Mouse (Mus musculus) cerebellum, postnatal 25 days (tissue): ENCODE measurements around the gene Nin.
A peak's percentile ranks its signal among the peaks of the same experiment; 100 is the strongest.

ENCODE experiments used
- DNase-seq, 2 experiments: peaks; one replicate each; pipeline ENCODE4 v3.0.0; 2021; ENCODE audit warnings: mixed read lengths in 2 of 2

The Nin gene

GRCm38 (mm10) chr12:70113351-70113750 lies at the start of gene Nin:
TSS of gene Nin (minus strand) at chr12:70113717.
- no peak for DNase-seq

DNA sequence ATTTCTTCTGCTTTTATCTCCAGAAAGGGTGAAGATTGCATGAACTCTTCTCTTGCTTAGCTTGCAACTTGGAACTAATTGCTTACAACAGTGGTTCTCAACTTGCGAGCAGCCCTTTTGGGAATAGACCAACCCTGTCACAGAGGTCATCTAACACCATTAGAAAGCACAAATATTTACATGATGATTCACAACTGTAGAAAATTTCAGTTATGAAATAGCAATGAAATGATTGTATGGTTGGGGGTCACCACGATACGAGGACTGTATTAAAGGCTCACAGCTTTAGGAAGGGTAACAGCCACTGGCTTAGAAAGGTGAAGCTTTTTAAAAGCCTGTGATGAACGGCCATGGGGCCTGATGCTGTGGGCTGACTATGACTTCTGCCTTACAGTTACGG lies 47.5 kb upstream of the Nin start:
- no peak for DNase-seq

DNA sequence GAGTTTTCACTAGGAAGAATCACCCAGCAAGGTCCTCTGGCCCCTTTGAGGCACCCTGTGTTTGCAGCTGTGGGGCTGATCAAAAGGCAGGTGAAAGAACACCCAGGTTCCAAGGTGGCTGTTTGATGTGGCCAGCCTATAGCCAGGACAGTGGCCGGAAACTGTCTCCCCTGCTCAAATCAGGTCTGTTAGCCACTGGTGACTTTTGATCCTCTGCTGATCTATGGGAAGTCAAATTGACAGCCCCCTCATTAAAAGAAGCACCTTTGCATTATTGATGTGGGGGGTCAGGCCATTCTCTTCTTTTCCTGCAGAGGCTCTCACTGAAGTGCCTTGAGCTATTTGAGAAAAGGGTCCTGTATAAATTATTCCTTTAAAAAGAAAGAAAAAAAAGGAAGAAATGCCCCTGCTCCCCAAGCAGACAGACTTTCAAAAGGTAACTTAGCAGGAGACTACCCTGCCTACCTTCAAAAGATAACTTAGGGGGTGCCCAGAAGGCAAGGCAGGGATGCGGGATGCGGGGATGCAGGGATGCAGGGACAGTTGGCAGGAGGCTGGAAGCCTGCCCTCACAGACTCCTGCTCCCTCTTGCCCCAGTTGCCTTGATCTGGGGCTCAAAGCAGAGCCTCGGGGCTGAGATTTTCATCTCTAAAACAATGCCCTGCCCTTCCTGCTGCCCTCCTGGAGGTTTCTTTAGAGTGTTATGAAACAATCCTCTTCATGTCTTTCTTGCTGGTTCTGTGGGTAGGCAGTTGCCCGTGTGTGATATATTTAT lies 44.0 kb upstream of the Nin start:
- no peak for DNase-seq

DNA sequence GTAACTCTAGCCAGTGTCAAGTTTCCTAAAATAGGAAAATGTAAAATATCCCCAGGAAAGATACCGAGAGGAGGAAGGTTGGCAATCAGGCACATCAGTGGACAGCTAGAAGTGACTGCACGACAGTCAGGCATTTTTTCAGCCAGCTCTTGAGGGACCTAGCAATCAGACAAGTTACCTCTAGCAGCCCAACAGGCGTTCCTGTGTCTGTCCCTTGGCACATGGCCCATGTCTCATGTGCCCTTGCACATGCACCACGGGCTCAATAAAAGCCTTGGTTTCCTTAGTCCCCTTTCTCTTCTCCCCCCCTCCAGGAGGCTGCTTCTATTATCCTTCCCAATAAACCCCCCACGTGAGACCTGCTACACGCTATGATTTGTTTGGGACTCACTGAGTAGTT lies 42.7 kb upstream of the Nin start:
- DNase-seq: no peak

GRCm38 (mm10) chr12:70153842-70154241 lies 40.3 kb upstream of the Nin start, which contains the start of gene Abhd12b:
TSS of gene Abhd12b (plus strand) at chr12:70154142.
- no peak for DNase-seq

- DNase-seq: peak in 1 of 2 experiments; percentile 36
Observed at GRCm38 (mm10) chr12:70148631-70149265, 35.2 kb upstream of the Nin start.

- no peak for DNase-seq
Observed at GRCm38 (mm10) chr12:70147986-70148630, 34.6 kb upstream of the Nin start.

- DNase-seq: no peak
Observed at GRCm38 (mm10) chr12:70145586-70145985, 32.1 kb upstream of the Nin start.

DNA sequence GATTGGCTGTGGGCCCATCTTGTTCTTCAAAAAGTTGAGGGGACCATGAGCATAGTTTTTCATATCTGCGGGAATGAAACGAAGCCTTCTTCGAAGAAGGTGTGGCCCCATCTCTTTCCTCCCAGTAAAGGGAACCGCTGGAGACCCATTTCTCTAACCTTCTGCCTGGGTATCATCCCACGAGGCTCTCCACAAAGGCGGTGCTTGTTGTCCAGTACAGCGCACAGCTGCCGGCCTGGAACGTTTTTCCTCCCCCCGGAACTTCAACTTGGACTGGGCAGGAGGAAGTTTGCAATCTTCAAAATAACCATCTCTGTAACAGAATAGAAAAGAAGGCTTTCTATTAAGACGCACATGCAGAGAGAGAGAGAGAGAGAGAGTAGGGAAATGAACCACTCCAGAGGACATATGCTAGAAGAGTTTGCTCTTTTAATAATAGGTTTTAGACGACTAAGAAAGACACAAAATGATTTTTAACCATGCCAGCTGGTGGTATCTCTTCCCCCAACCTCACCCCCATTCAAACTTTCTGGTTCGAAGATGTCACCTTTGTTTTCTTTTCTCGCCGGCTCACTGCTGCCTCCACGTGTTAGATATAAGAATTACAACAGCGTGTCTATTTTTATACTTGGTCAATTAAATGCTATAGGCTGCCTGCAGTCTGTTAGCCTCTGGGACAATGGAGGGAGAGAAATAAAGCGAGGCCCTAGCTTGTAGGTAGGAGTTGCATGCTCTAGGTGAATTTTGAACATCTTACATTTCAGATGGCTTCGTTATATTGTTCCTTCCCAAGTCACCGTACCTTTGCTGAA lies 31.3 kb upstream of the Nin start:
- peak; percentile 58 to 71 for DNase-seq

GRCm38 (mm10) chr12:70144106-70144587 lies 30.6 kb upstream of the Nin start:
- DNase-seq: peak in 1 of 2 experiments; percentile 26

DNA sequence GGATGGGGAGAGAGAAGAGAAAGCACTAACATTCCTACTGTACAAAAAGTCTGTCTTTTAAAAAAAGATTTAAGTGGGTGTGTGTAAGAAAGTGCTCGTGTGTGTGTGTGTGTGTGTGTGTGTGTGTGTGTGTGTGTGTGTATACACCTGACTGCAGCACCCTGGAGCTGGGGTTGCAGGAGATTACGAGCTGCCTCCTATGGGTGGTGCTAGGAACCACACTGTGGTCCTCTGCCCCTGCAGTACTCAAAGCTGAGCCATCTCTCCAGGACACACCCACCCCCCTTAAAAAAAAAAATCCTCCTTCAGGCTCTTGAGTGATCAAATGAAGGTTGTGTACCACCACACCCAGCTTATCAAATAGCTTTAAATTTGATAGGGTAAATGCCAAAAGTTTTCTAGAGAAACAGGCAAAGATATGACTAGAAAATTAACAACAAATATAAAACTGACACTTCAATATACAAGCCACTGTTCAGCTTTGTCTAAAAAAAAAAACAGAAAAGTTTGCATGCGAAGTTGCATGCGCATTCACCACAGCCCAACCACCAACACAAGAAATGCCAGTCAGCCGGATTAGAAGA lies 27.6 kb upstream of the Nin start:
- no peak for DNase-seq

DNA sequence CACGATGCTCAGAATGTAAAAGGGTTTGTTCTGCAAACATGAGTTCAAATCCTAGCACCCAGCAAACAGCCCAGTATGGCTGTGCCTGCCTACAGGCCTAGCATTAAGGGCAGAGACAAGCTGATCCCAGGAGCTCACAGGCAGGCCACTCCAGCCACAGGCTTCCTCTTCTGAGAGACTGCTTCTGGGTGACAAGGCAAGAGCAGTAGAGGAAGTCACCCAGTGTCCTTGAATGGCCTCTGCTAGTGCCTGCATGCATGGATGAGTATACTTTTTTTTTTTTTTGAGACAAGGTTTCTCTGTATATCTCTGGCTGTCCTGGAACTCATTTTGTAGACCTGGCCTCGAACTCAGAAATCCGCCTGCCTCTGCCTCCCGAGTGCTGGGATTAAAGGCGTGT lies 27.0 kb upstream of the Nin start:
- DNase-seq: no peak

DNA sequence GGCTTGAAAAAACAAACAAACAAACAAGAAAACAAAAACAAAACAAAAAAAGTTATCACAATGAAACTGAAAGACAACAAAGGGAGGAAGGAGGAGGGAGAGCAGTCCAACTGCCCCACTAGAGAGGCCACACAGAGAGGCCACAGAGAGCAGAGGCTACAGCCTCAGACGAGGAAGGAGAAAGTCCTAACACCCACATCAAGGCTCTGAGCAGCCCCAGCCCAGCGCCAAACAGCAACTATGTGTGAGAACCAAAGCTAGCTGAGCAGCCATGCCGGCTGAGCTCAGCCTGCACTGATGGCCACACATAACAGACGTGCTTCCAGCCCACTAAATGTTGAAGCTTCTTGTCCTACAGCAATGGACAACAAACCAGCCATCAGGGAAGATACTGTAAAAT lies 26.4 kb upstream of the Nin start:
- DNase-seq: no peak

DNA sequence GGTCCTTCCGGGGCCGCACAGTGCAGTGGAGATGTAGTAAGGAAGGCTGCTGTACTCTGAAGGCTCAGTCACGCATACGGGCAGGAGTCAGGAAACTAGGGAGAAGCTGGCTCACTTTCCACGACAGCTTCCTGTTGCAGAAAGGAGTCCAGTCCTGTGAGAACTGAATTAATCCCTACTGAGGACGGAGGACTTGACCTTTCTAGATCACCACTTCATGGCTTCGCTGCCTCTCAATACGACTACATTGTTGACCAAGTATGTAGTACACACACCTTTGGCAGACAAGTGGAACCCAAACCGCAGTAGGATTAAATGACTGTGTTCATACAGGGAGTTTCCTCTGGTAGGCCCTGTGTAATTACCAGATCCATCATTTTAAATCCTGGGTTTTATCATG lies 24.1 kb upstream of the Nin start:
- DNase-seq: no peak

- DNase-seq: no peak
Observed at GRCm38 (mm10) chr12:70137095-70137494, 23.6 kb upstream of the Nin start.

- DNase-seq: no peak
Observed at GRCm38 (mm10) chr12:70136185-70136756, 22.8 kb upstream of the Nin start.

DNA sequence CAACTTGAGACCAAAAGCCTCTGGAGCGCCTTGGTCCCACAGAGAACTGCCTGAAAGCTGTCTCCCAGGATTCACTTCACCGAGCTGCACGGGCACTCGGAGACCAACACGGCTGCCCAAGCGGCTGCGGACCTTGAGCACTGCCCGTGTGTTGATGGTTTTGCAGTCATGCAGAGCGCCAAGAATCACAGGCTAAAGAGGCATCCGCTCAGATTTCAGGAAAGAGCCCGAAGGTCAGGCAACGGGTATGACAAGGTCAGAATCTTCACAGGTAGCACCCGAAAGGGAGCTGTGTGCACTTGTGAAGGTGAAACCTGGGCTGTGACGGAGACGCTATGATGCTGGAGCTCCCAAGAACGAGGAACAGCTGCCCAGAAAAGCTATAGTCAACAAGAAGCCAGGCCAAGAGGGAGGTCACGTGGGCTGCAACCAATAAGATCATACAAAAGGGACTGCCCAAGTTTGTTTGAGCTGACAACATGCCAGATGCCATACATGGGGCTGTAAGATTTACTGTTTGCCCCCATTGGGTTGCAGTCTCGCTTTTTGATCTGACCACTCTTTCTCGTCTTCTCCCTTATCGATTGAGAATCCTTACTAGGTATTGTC lies 21.2 kb upstream of the Nin start:
- no peak for DNase-seq

GRCm38 (mm10) chr12:70131042-70131675 lies 17.6 kb upstream of the Nin start:
- peak; percentile 56 to 66 for DNase-seq

- DNase-seq: no peak
Observed at GRCm38 (mm10) chr12:70129105-70129504, 15.6 kb upstream of the Nin start.

GRCm38 (mm10) chr12:70126626-70127025 lies 13.1 kb upstream of the Nin start:
- DNase-seq: no peak

DNA sequence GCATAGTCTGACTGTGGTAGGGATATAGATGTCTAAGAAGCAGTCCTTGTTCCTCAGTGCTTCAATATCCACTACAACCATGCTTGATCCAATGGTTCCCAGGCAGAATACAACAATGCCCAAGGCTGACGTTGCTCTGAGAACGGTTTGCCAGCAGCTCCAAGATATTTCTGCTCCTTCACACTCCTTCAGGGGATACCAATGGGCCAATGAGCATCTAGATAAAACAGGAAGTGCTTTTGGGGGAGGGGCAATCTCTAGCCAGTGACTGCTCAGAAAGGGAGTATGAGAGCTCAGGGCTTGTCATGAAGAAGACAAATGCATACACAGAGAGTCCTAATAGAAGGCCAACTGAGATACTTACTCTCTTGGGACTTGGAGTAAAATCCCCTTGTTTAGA lies 6.0 kb upstream of the Nin start:
- DNase-seq: no peak
